Mouse (Mus musculus) lung, adult 2 months (tissue): ENCODE measurements around the gene Dph7.

Source experiments
- CTCF ChIP-seq: fragments of 200-500 bp; IDR thresholded peaks from 2 replicates; pipeline ENCODE4 v1.5.1; 2011; ENCODE audit warnings: mild to moderate bottlenecking, low read length, control low read depth; ENCODE audit not compliant: insufficient read depth
- POLR2A ChIP-seq: fragments of 200-500 bp; IDR thresholded peaks from 2 replicates; pipeline ENCODE4 v1.6.1; 2011; ENCODE audit warnings: low read depth, mild to moderate bottlenecking, control low read depth, low read length, borderline replicate concordance; ENCODE audit errors: extremely low read depth

DNA sequence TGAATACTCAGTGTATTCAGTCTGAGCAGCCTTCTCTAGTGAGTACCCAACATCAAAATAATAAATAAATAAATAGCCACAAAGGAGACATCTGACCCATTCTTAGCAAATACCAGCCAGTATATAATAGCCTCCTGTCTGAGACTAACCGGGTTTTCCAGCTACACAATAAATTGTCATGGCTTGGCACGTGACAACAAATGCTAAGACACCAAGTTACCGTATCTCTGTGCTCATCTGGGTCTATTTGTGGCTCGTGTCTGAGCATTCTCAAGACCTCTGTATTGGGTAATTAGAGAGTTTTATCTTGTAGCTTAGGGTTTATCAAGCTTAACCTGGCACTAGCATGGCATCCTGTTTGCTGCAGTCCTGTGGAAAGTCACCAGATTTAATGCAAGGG, 20.1 kb upstream of the Dph7 start:
- no peak for TF ChIP-seq CTCF
- no peak for TF ChIP-seq POLR2A
